Mouse (Mus musculus) forebrain, embryonic 10.5 days (tissue): ENCODE results near the gene Clip1. TPM values are rescaled to one million over a fixed set of nuclear protein-coding genes. Genes with fewer than 3 reads are reported as not detected.

ENCODE experiments used
- DNase-seq: peaks from one replicate; pipeline ENCODE4 v3.0.0-alpha.2; 2017; ENCODE audit warnings: low spot score; ENCODE audit errors: extremely low spot score
- H3K27ac ChIP-seq: fragments of 300-500 bp; sonication (generic); 2 replicates; pipeline ENCODE4 v1.5.1; 2016; ENCODE audit warnings: mild to moderate bottlenecking
- H3K27me3 ChIP-seq: fragments of 300-500 bp; sonication (generic); 2 replicates; pipeline ENCODE4 v1.6.1; 2016; ENCODE audit warnings: mild to moderate bottlenecking; ENCODE audit not compliant: poor library complexity, severe bottlenecking
- H3K36me3 ChIP-seq: fragments of 300-500 bp; sonication (generic); replicated peaks from 2 replicates; pipeline ENCODE4 v1.6.1; 2016; ENCODE audit warnings: mild to moderate bottlenecking, moderate library complexity
- H3K4me1 ChIP-seq: fragments of 300-500 bp; sonication (generic); 2 replicates; pipeline ENCODE4 v1.6.1; 2016
- H3K4me3 ChIP-seq: fragments of 300-500 bp; sonication (generic); 2 replicates; pipeline ENCODE4 v1.5.1; 2016; ENCODE audit warnings: mild to moderate bottlenecking, moderate library complexity
- H3K9me3 ChIP-seq: fragments of 300-500 bp; sonication (generic); 2 replicates; pipeline ENCODE4 v1.6.1; 2016; ENCODE audit warnings: mild to moderate bottlenecking, moderate library complexity
- WGBS: fragments of 180-500 bp; shearing (Covaris S2); methylation state at CpG from one replicate; pipeline ENCODE4 v1.1.7; 2016; 5-methylcytosine and 5-hydroxymethylcytosine counted together
- polyA plus RNA-seq: library from polyadenylated mRNA; unstranded; fragments of >200 nt; fragmentation: Nextera tagmentation; extraction: Ambion mirVana; gene quantifications from 2 replicates; pipeline ENCODE4 v1.2.1, GENCODE M21; 2016

The Clip1 gene
- polyA plus RNA-seq, 1 experiment from 2014 or later, result 55.8 TPM

DNA sequence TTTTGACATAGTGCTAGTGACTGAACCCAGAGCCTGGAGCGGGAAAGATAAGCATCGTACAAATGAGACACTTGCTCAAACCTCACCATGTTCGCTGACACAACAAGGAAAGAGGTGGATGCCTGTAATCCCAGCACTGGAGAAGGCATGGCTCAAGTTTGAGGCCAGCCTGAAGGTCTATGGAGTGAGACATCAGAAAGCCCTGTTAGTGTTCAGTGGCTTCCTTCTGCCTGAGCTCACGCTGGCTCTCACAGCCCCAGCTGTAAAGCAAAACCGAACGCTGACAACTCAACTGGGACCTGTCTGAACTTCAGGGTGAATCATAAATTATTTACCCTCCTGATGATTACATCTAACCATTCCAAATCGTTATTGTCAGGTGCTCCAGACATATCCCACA, 18.5 kb downstream of the Clip1 start:
- Histone ChIP-seq H3K27ac (no peak overlapping the region), H3K9me3 (no peaks in the 10 kb centered on the region), H3K4me1 (peaks cover 12% of the 10 kb centered on the region), H3K4me3 (no peak overlapping the region), H3K27me3 (no peaks in the 10 kb centered on the region), H3K36me3 (no peaks in the 10 kb centered on the region)
- DNase-seq, result no peak
- WGBS, result 93% methylated on average over 7 of the region's 7 CpGs

DNA sequence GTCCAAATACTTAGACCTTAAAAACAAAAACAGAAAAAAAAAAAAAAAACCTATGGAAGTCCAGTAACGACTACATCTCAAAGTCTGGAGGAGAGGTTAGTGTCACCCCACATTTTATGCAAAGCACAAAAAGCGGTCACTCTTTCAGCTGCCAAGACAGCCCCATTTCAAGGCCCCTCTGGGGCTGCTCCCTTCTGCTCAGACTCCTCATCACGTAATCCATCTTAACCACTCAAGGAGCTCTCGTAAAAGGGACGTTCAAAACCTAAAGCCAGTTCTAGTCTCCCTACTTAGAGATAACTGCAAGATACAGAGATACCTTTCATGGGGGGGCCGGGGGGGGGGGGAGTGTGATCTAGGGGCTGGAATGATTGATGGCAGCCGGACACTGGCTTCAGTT, 20.1 kb downstream of the Clip1 start:
- Histone ChIP-seq H3K4me1 (peaks cover 5% of the 10 kb centered on the region; the same call in 1 of the 2 replicates), H3K4me3 (no peak overlapping the region), H3K9me3 (no peaks in the 10 kb centered on the region), H3K27ac (no peak overlapping the region), H3K36me3 (no peaks in the 10 kb centered on the region), H3K27me3 (no peaks in the 10 kb centered on the region)
- WGBS, result 89% methylated on average over 7 of the region's 7 CpGs
- DNase-seq, result no peak

- H3K27ac ChIP-seq, result no peak overlapping the region
- H3K4me1 ChIP-seq, result peaks cover 8% of the 10 kb centered on the region; the same call in 1 of the 2 replicates
- 76% methylated on average over 9 of the region's 9 CpGs for WGBS
- no peaks in the 10 kb centered on the region for H3K9me3 ChIP-seq
- H3K4me3 ChIP-seq, result no peak overlapping the region
- no peaks in the 10 kb centered on the region for H3K36me3 ChIP-seq
- no peak for DNase-seq
- H3K27me3 ChIP-seq, result no peaks in the 10 kb centered on the region
Observed at GRCm38 (mm10) chr5:123662059-123662458, 22.4 kb downstream of the Clip1 start.

- H3K36me3 ChIP-seq, result no peaks in the 10 kb centered on the region
- 93% methylated on average over 3 of the region's 3 CpGs for WGBS
- peak overlapping the region; percentile 20; the same call in 1 of the 2 replicates for H3K27ac ChIP-seq
- no peak for DNase-seq
- no peaks in the 10 kb centered on the region for H3K27me3 ChIP-seq
- H3K4me1 ChIP-seq, result peaks cover 8% of the 10 kb centered on the region; the same call in 1 of the 2 replicates
- no peak overlapping the region for H3K4me3 ChIP-seq
- no peaks in the 10 kb centered on the region for H3K9me3 ChIP-seq
Observed at GRCm38 (mm10) chr5:123661602-123662001, 22.8 kb downstream of the Clip1 start.

DNA sequence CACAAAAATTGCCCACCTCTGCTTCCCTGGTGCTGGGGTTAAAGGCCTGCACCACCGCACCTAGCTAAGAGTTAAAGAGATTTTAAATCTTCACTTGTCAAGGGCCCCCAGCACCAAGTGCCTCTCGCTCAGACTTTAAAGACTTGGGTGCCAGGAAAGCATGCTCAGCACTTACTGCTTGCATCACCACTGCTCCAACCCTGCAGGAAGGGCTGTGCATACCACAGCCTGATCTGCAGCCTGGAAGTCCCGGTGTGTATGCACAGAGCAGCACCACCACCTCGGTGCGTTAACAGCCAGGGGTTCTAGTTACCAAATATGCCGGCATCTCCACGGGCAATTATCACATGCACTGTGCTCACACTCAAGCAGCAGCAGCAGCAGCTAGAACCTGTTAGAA, 26.8 kb downstream of the Clip1 start:
- no peak overlapping the region for H3K4me3 ChIP-seq
- H3K27ac ChIP-seq, result no peak overlapping the region
- 84% methylated on average over 7 of the region's 7 CpGs for WGBS

DNA sequence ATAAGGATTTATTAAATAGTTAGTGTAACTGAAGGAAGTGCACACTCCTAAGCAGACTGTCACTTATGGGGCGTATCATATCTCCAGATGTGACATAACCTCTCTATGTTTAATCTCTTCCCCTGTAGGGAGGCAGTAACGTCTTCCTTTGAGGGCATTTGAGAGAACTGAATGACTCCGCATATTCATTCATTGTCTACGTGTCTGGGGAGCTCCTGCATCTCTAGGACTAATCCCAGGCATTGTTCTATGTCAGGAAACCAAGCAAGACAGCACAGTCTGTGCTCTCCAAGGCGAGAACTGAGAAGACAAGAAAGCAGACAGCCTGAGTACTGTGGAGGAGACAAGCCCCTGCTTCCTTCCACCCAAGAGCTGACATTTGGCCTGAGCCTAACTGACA, 29.5 kb downstream of the Clip1 start:
- WGBS, result 43% methylated on average over 5 of the region's 5 CpGs
- no peak for DNase-seq
- H3K27ac ChIP-seq, result no peak overlapping the region
- H3K36me3 ChIP-seq, result peaks cover 55% of the 10 kb centered on the region
- peaks cover 11% of the 10 kb centered on the region for H3K4me1 ChIP-seq
- no peaks in the 10 kb centered on the region for H3K27me3 ChIP-seq
- H3K9me3 ChIP-seq, result no peaks in the 10 kb centered on the region
- H3K4me3 ChIP-seq, result no peak overlapping the region

More for the DNA sequence above, 26.8 kb downstream of the Clip1 start:
- H3K36me3 ChIP-seq, result peaks cover 31% of the 10 kb centered on the region
- H3K9me3 ChIP-seq, result no peaks in the 10 kb centered on the region
- H3K27me3 ChIP-seq, result no peaks in the 10 kb centered on the region
- peaks cover 11% of the 10 kb centered on the region for H3K4me1 ChIP-seq
- DNase-seq, result no peak

GRCm38 (mm10) chr5:123653287-123653801, 31.1 kb downstream of the Clip1 start:
- peaks cover 64% of the 10 kb centered on the region for H3K36me3 ChIP-seq
- no peaks in the 10 kb centered on the region for H3K9me3 ChIP-seq
- no peak for DNase-seq
- no peak overlapping the region for H3K4me3 ChIP-seq
- no peak overlapping the region for H3K27ac ChIP-seq
- 92% methylated on average over 11 of the region's 11 CpGs for WGBS
- peaks cover 3% of the 10 kb centered on the region; the same call in 1 of the 2 replicates for H3K4me1 ChIP-seq
- H3K27me3 ChIP-seq, result no peaks in the 10 kb centered on the region

DNA sequence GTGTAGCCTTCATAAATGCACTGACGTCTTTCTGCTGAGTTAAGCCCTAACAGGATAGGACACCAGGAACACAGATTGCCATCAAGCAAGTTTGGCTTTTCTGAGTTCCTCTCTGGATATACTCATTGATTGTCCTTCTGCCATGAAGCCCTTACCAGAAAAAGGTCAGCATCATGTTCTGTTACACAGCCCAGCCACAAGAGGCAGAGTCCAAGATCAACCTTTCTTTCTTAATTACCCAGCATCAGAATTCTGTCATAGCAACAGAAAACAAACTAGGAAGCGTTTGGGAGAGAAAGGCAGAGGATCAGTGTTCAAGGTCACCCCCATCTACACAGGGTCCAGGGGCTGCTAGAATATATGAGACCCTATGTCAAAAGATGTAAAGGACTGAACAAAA, 33.6 kb downstream of the Clip1 start:
- Histone ChIP-seq H3K9me3 (no peaks in the 10 kb centered on the region), H3K27ac (no peak overlapping the region), H3K27me3 (no peaks in the 10 kb centered on the region), H3K4me1 (peaks cover 3% of the 10 kb centered on the region; the same call in 1 of the 2 replicates), H3K4me3 (no peak overlapping the region), H3K36me3 (peaks cover 87% of the 10 kb centered on the region)
- 79% methylated on average over 2 of the region's 2 CpGs for WGBS
- no peak for DNase-seq

- WGBS, result 94% methylated on average over 17 of the region's 17 CpGs
- no peak for DNase-seq
- Histone ChIP-seq H3K27me3 (no peaks in the 10 kb centered on the region), H3K27ac (no peak overlapping the region), H3K9me3 (no peaks in the 10 kb centered on the region), H3K4me1 (no peaks in the 10 kb centered on the region), H3K4me3 (no peak overlapping the region), H3K36me3 (peaks cover 84% of the 10 kb centered on the region)
Observed at GRCm38 (mm10) chr5:123642401-123642800, 42.0 kb downstream of the Clip1 start.

DNA sequence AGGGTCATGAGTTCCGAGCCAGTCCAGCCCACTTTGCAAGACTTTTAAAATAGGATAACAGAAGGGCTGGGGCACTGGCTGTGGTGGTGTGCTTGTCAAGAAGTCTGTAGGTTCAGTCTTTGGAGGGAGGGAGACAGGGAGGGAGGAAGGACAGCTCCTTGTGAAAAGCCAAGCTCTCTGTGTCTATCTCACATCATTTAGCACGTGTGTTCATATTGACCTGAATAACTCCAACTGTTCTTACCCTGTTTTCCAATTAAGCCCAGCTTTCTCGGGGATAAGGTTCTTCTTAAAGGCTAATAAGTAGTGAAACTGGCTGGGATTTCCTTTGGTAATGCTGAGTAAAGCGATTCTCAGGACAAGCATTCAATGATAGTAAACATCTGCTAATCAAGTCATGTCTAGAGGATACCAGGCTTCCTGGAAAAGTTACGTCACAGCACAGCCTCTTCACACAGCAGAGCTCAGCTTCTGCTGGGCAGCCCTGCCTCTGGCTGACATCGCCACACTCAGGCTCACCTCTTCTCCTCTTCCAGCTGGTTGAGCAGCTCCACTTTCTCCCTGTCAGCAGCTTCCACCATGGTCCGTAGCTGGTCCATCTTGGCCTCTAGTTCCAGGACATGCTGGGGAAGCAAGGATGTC, 43.0 kb downstream of the Clip1 start:
- Histone ChIP-seq H3K4me3 (no peak overlapping the region), H3K36me3 (peaks cover 84% of the 10 kb centered on the region), H3K4me1 (no peaks in the 10 kb centered on the region), H3K9me3 (no peaks in the 10 kb centered on the region), H3K27me3 (no peaks in the 10 kb centered on the region), H3K27ac (no peak overlapping the region)
- 91% methylated on average over 7 of the region's 7 CpGs for WGBS
- no peak for DNase-seq

GRCm38 (mm10) chr5:123640181-123640580, 44.2 kb downstream of the Clip1 start:
- no peaks in the 10 kb centered on the region for H3K9me3 ChIP-seq
- H3K36me3 ChIP-seq, result peaks cover 84% of the 10 kb centered on the region
- no peak for DNase-seq
- no peak overlapping the region for H3K27ac ChIP-seq
- H3K27me3 ChIP-seq, result no peaks in the 10 kb centered on the region
- 91% methylated on average over 9 of the region's 9 CpGs for WGBS
- no peak overlapping the region for H3K4me3 ChIP-seq
- no peaks in the 10 kb centered on the region for H3K4me1 ChIP-seq

- no peak for DNase-seq
- WGBS, result 95% methylated on average over 10 of the region's 10 CpGs
- Histone ChIP-seq H3K27me3 (no peaks in the 10 kb centered on the region), H3K36me3 (peaks cover 61% of the 10 kb centered on the region), H3K27ac (no peak overlapping the region), H3K4me1 (no peaks in the 10 kb centered on the region), H3K4me3 (no peak overlapping the region), H3K9me3 (no peaks in the 10 kb centered on the region)
Observed at GRCm38 (mm10) chr5:123631210-123631609, 53.2 kb downstream of the Clip1 start.

DNA sequence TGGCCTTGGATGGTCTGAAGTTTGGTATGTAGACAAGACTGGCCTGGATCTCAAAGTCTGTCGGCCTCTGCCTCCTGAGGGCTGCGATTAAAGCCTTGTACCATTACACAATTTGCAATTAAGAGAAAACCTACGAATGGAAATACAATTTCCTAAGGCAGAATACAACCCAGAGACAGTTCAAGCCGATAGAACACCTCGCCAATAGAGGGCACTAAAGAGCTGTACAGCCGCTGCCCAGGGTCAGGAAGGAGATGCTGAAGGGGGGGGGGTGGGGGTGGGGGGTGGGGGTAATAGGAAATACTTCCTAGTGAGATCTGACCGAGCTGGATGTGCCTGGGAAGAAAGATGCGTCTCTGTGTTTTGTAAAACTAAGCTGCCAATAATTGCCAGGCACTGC, 57.8 kb downstream of the Clip1 start:
- no peaks in the 10 kb centered on the region for H3K27me3 ChIP-seq
- no peaks in the 10 kb centered on the region for H3K9me3 ChIP-seq
- no peaks in the 10 kb centered on the region for H3K4me1 ChIP-seq
- DNase-seq, result peak; percentile 35
- H3K4me3 ChIP-seq, result no peak overlapping the region
- no peak overlapping the region for H3K27ac ChIP-seq
- WGBS, result 35% methylated on average over 8 of the region's 8 CpGs
- H3K36me3 ChIP-seq, result peaks cover 62% of the 10 kb centered on the region
